Mouse (Mus musculus): ENCODE results near the gene Lsm8. TPM values are rescaled to one million over a fixed set of nuclear protein-coding genes. Genes with fewer than 3 reads are reported as not detected.

Lsm8 gene
- total RNA-seq (2021) (10 to 100 TPM; 16.7 to 23.2 TPM), polyA plus RNA-seq (2012; rRNA removed) (13.8 and 27.6 TPM in 2 replicates)
- long read RNA-seq, transcript Lsm8-201 (4 exons, 807 nt): major isoform, 13 of 19 reads
- long read RNA-seq, partial matches to known transcripts: 4 of 19 reads
- long read RNA-seq, other reads (novel, unspliced or antisense): 2 of 19 reads

GRCm38 (mm10) chr6:18848051-18848701 is at the start of gene Lsm8:
TSS of gene Lsm8 (plus strand) at chr6:18848579.
- WGBS: 1% methylated on average over 37 of the region's 37 CpGs
- intact Hi-C loops (cut with DNase I): no loop called here
- peak within 1 kb of the TSS; percentile 69 for H3K4me3 ChIP-seq
- H3K79me2 ChIP-seq (replicated peaks; ENCODE audit: control insufficient read depth, insufficient read depth, low read length): no peaks in the 10 kb centered on the region
- peaks cover 13% of the 10 kb centered on the region for H3K36me3 ChIP-seq (ENCODE audit: control insufficient read depth, insufficient read depth, low read length)
- no peaks in the 10 kb centered on the region for H3K27me3 ChIP-seq (ENCODE audit: control insufficient read depth, insufficient read depth, low read length)
- H3K4me1 ChIP-seq (ENCODE audit: control insufficient read depth, insufficient read depth, low read length): peaks cover 1% of the 10 kb centered on the region
- DNase-seq: peak; percentile 97 to 98
- peak within 1 kb of the TSS; percentile 88 for H3K27ac ChIP-seq
- H3K9ac ChIP-seq (ENCODE audit: low read depth, low read length): peak within 1 kb of the TSS; percentile 94
- TF ChIP-seq EP300 (IDR thresholded peaks at IDR 0.05; ENCODE audit: insufficient read depth, low read depth, low read length) (peak; percentile 68; the same call in 1 of the 2 replicates), POLR2A (IDR thresholded peaks at IDR 0.05; ENCODE audit: insufficient read depth, low read depth, low read length) (peak; percentile 97), CTCF (IDR thresholded peaks at IDR 0.05) (0 out of 2 replicates have a peak, but pooled peaks have one; percentile 3)

GRCm38 (mm10) chr6:18800869-18801511 is 47.4 kb upstream of the Lsm8 start:
- no peak overlapping the region for H3K27ac ChIP-seq
- intact Hi-C loops (cut with DNase I): no loop called here
- no peaks in the 10 kb centered on the region for H3K36me3 ChIP-seq (ENCODE audit: control insufficient read depth, insufficient read depth, low read length)
- no peak overlapping the region for H3K4me3 ChIP-seq
- H3K4me1 ChIP-seq (ENCODE audit: control insufficient read depth, insufficient read depth, low read length): no peaks in the 10 kb centered on the region
- no peak for DNase-seq
- TF ChIP-seq CTCF (IDR thresholded peaks at IDR 0.05) (no peak), POLR2A (IDR thresholded peaks at IDR 0.05; ENCODE audit: insufficient read depth, low read depth, low read length) (no peak), EP300 (IDR thresholded peaks at IDR 0.05; ENCODE audit: insufficient read depth, low read depth, low read length) (no peak)
- WGBS: 80% methylated on average over 2 of the region's 2 CpGs
- H3K79me2 ChIP-seq (replicated peaks; ENCODE audit: control insufficient read depth, insufficient read depth, low read length): no peaks in the 10 kb centered on the region
- no peaks in the 10 kb centered on the region for H3K27me3 ChIP-seq (ENCODE audit: control insufficient read depth, insufficient read depth, low read length)
- H3K9ac ChIP-seq (ENCODE audit: low read depth, low read length): no peak overlapping the region

DNA sequence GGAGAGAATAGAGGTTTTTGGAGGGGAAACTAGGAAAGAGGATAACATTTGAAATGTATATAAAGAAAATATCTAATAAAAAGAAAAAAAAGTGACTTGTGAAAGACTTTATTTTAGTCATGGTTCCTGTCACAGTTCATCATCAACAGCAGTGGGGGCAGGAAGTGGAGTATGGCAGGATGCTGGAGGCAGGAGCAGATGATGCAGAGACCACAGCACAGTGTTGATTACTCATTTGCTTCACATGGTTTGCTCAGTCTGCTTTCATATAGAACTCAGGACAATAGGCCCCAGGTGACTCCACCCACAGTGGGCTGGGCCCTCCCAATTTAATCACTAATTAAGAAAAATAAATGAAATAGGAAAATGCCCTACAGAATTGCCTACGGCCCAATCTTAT is 35.8 kb upstream of the Lsm8 start:
- WGBS: 82% methylated on average over 1 of the region's 1 CpGs
- DNase-seq: no peak
- H3K79me2 ChIP-seq (replicated peaks; ENCODE audit: control insufficient read depth, insufficient read depth, low read length): no peaks in the 10 kb centered on the region
- intact Hi-C loops (cut with DNase I): no loop called here
- no peak overlapping the region for H3K9ac ChIP-seq (ENCODE audit: low read depth, low read length)
- H3K4me3 ChIP-seq: no peak overlapping the region
- H3K27me3 ChIP-seq (ENCODE audit: control insufficient read depth, insufficient read depth, low read length): no peaks in the 10 kb centered on the region
- H3K27ac ChIP-seq: no peak overlapping the region
- H3K4me1 ChIP-seq (ENCODE audit: control insufficient read depth, insufficient read depth, low read length): no peaks in the 10 kb centered on the region
- no peak for TF ChIP-seq POLR2A (IDR thresholded peaks at IDR 0.05; ENCODE audit: insufficient read depth, low read depth, low read length)
- no peak for TF ChIP-seq CTCF (IDR thresholded peaks at IDR 0.05)
- TF ChIP-seq EP300 (IDR thresholded peaks at IDR 0.05; ENCODE audit: insufficient read depth, low read depth, low read length): no peak
- no peaks in the 10 kb centered on the region for H3K36me3 ChIP-seq (ENCODE audit: control insufficient read depth, insufficient read depth, low read length)

- 71% methylated on average over 2 of the region's 2 CpGs for whole genome bisulfite sequencing
- Histone ChIP-seq H3K4me1 (ENCODE audit: control insufficient read depth, insufficient read depth, low read length) (no peaks in the 10 kb centered on the region), H3K27ac (no peak overlapping the region), H3K27me3 (ENCODE audit: control insufficient read depth, insufficient read depth, low read length) (no peaks in the 10 kb centered on the region), H3K36me3 (ENCODE audit: control insufficient read depth, insufficient read depth, low read length) (no peaks in the 10 kb centered on the region), H3K4me3 (no peak overlapping the region), H3K79me2 (replicated peaks; ENCODE audit: control insufficient read depth, insufficient read depth, low read length) (no peaks in the 10 kb centered on the region), H3K9ac (ENCODE audit: low read depth, low read length) (no peak overlapping the region)
- intact Hi-C loops (cut with DNase I): no loop called here
- TF ChIP-seq EP300 (IDR thresholded peaks at IDR 0.05; ENCODE audit: insufficient read depth, low read depth, low read length) (no peak), POLR2A (IDR thresholded peaks at IDR 0.05; ENCODE audit: insufficient read depth, low read depth, low read length) (no peak), CTCF (IDR thresholded peaks at IDR 0.05) (no peak)
- DNase-seq: no peak
Observed at GRCm38 (mm10) chr6:18815606-18816005, 32.8 kb upstream of the Lsm8 start.

DNA sequence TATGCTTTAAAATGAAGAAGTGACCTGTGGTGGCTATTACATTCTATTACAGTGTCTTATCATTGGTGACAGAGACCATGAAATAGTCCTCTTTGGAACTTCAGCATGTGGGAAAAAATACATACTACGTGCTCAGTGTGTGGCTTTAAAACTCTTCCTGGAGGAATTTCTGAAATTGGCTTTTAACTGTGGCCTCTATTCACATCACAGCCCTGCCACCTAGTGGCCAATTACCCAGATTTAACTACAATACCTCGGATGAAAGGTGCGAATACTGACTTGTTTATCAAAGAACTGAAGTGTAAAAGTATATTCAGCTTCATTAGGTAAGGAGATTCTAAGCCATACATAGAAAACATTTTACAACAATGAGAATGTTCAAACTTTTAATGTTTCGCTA is 29.0 kb upstream of the Lsm8 start:
- peak; percentile 10 to 26 for DNase-seq
- no peak overlapping the region for H3K4me3 ChIP-seq
- TF ChIP-seq EP300 (IDR thresholded peaks at IDR 0.05; ENCODE audit: insufficient read depth, low read depth, low read length) (no peak), CTCF (IDR thresholded peaks at IDR 0.05) (peak; percentile 82), POLR2A (IDR thresholded peaks at IDR 0.05; ENCODE audit: insufficient read depth, low read depth, low read length) (no peak)

DNA sequence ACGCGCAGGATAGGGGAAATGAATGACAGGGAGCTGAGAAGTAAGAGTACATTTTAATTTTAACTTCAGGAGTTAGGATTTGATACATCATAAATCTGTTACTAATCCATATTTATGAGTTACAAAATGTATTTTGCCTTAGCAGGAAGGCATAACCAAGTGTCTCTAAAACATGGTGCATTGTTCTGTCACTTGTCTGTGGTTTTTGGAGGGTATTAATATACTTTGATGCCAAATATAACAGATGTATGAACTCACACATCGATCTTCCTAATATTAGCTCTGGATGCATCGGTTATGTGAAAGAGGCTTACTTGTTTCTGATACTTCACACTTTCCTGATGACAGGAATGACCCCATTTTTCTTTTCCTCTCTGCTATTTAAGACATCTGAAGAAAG is 28.1 kb upstream of the Lsm8 start:
- Histone ChIP-seq H3K27ac (no peak overlapping the region), H3K4me3 (no peak overlapping the region), H3K36me3 (ENCODE audit: control insufficient read depth, insufficient read depth, low read length) (no peaks in the 10 kb centered on the region), H3K27me3 (ENCODE audit: control insufficient read depth, insufficient read depth, low read length) (no peaks in the 10 kb centered on the region), H3K4me1 (ENCODE audit: control insufficient read depth, insufficient read depth, low read length) (no peaks in the 10 kb centered on the region), H3K79me2 (replicated peaks; ENCODE audit: control insufficient read depth, insufficient read depth, low read length) (no peaks in the 10 kb centered on the region), H3K9ac (ENCODE audit: low read depth, low read length) (no peak overlapping the region)
- TF ChIP-seq CTCF (IDR thresholded peaks at IDR 0.05) (no peak), POLR2A (IDR thresholded peaks at IDR 0.05; ENCODE audit: insufficient read depth, low read depth, low read length) (no peak), EP300 (IDR thresholded peaks at IDR 0.05; ENCODE audit: insufficient read depth, low read depth, low read length) (no peak)
- DNase-seq: no peak
- 56% methylated on average over 4 of the region's 4 CpGs for WGBS
- intact Hi-C loops (cut with DNase I): no loop called here

More for the DNA sequence above, 29.0 kb upstream of the Lsm8 start:
- H3K27me3 ChIP-seq (ENCODE audit: control insufficient read depth, insufficient read depth, low read length): no peaks in the 10 kb centered on the region
- H3K36me3 ChIP-seq (ENCODE audit: control insufficient read depth, insufficient read depth, low read length): no peaks in the 10 kb centered on the region
- no peak overlapping the region for H3K9ac ChIP-seq (ENCODE audit: low read depth, low read length)
- no peaks in the 10 kb centered on the region for H3K79me2 ChIP-seq (replicated peaks; ENCODE audit: control insufficient read depth, insufficient read depth, low read length)
- intact Hi-C loops (cut with DNase I): loop anchor here (1.0 kb wide), 1 partner anchor 418 kb away; no protein-coding TSS in a partner anchor
- H3K4me1 ChIP-seq (ENCODE audit: control insufficient read depth, insufficient read depth, low read length): no peaks in the 10 kb centered on the region
- H3K27ac ChIP-seq: no peak overlapping the region
- WGBS: 9% methylated on average over 4 of the region's 4 CpGs

All from heart, adult 2 months (tissue).